Mouse (Mus musculus) embryonic facial prominence, embryonic 10.5 days (tissue): ENCODE results near the gene Slc39a3. TPM values are rescaled to one million over a fixed set of nuclear protein-coding genes. Genes with fewer than 3 reads are reported as not detected.

Experiments
- DNase-seq: peaks from one replicate; pipeline ENCODE4 v3.0.0-alpha.2; 2017; ENCODE audit warnings: low spot score
- H3K27ac ChIP-seq: fragments of 300-500 bp; sonication (generic); replicated peaks from 2 replicates; pipeline ENCODE4 v1.5.1; 2016; ENCODE audit warnings: mild to moderate bottlenecking
- H3K27me3 ChIP-seq: fragments of 300-500 bp; sonication (generic); replicated peaks from 2 replicates; pipeline ENCODE4 v1.6.1; 2016; ENCODE audit warnings: low read depth, mild to moderate bottlenecking; ENCODE audit not compliant: poor library complexity, severe bottlenecking
- H3K36me3 ChIP-seq: fragments of 300-500 bp; sonication (generic); replicated peaks from 2 replicates; pipeline ENCODE4 v1.6.1; 2016; ENCODE audit warnings: mild to moderate bottlenecking, moderate library complexity
- H3K4me1 ChIP-seq: fragments of 300-500 bp; sonication (generic); 2 replicates; pipeline ENCODE4 v1.6.1; 2016
- H3K4me3 ChIP-seq: fragments of 300-500 bp; sonication (generic); 2 replicates; pipeline ENCODE4 v1.5.1; 2016; ENCODE audit warnings: mild to moderate bottlenecking, moderate library complexity
- H3K9me3 ChIP-seq: fragments of 300-500 bp; sonication (generic); 2 replicates; pipeline ENCODE4 v1.6.1; 2016; ENCODE audit warnings: mild to moderate bottlenecking
- WGBS: fragments of 180-500 bp; shearing (Covaris S2); methylation state at CpG from one replicate; pipeline ENCODE4 v1.1.7; 2016; 5-methylcytosine and 5-hydroxymethylcytosine counted together
- polyA plus RNA-seq: library from polyadenylated mRNA; unstranded; fragments of >200 nt; fragmentation: Nextera tagmentation; extraction: Ambion mirVana; gene quantifications from 2 replicates; pipeline ENCODE4 v1.2.1, GENCODE M21; 2016

The Slc39a3 gene
- polyA plus RNA-seq, 1 experiment from 2014 or later: 16.9 TPM

GRCm38 (mm10) chr10:81016645-81017044, 20.6 kb downstream of the Slc39a3 start:
- Histone ChIP-seq H3K4me1 (peaks cover 25% of the 10 kb centered on the region), H3K27me3 (peaks cover 25% of the 10 kb centered on the region), H3K27ac (no peak overlapping the region), H3K36me3 (no peaks in the 10 kb centered on the region), H3K4me3 (no peak overlapping the region), H3K9me3 (no peaks in the 10 kb centered on the region)
- DNase-seq: peak; percentile 78
- WGBS: 10% methylated on average over 7 of the region's 7 CpGs

- H3K4me1 ChIP-seq: peaks cover 23% of the 10 kb centered on the region
- 94% methylated on average over 2 of the region's 2 CpGs for WGBS
- no peak overlapping the region for H3K27ac ChIP-seq
- no peaks in the 10 kb centered on the region for H3K36me3 ChIP-seq
- no peaks in the 10 kb centered on the region for H3K9me3 ChIP-seq
- H3K27me3 ChIP-seq: peaks cover 15% of the 10 kb centered on the region
- H3K4me3 ChIP-seq: no peak overlapping the region
- DNase-seq: no peak
Measured at GRCm38 (mm10) chr10:81015666-81016065, 21.6 kb downstream of the Slc39a3 start.

- peak; percentile 99 for DNase-seq
- Histone ChIP-seq H3K9me3 (no peaks in the 10 kb centered on the region), H3K27ac (peak within 1 kb of the TSS; percentile 57; the same call in 1 of the 2 replicates), H3K4me3 (peak within 1 kb of the TSS; percentile 55), H3K27me3 (peaks cover 12% of the 10 kb centered on the region; the same call in 1 of the 2 replicates), H3K4me1 (peaks cover 21% of the 10 kb centered on the region), H3K36me3 (no peaks in the 10 kb centered on the region)
- WGBS: 10% methylated on average over 31 of the region's 31 CpGs
Measured at GRCm38 (mm10) chr10:81014393-81015384, 22.5 kb downstream of the Slc39a3 start, which contains the start of gene Gng7. Gng7 (minus strand) TSS chr10:81014945.

GRCm38 (mm10) chr10:81010851-81011250, 26.4 kb downstream of the Slc39a3 start:
- Histone ChIP-seq H3K4me1 (peaks cover 18% of the 10 kb centered on the region), H3K27ac (no peak overlapping the region), H3K4me3 (no peak overlapping the region), H3K36me3 (no peaks in the 10 kb centered on the region), H3K27me3 (peaks cover 12% of the 10 kb centered on the region; the same call in 1 of the 2 replicates), H3K9me3 (no peaks in the 10 kb centered on the region)
- 67% methylated on average over 6 of the region's 6 CpGs for WGBS
- DNase-seq: no peak

- no peaks in the 10 kb centered on the region for H3K9me3 ChIP-seq
- 32% methylated on average over 7 of the region's 7 CpGs for WGBS
- no peak for DNase-seq
- no peaks in the 10 kb centered on the region for H3K36me3 ChIP-seq
- no peak overlapping the region for H3K27ac ChIP-seq
- no peaks in the 10 kb centered on the region for H3K4me1 ChIP-seq
- no peak overlapping the region for H3K4me3 ChIP-seq
- 0 out of 2 replicates have a peak, but pooled peaks cover under 1% of the 10 kb centered on the region for H3K27me3 ChIP-seq
Measured at GRCm38 (mm10) chr10:81007240-81007639, 30.0 kb downstream of the Slc39a3 start.

GRCm38 (mm10) chr10:81006005-81006677, 31.1 kb downstream of the Slc39a3 start:
- WGBS: 92% methylated on average over 7 of the region's 7 CpGs
- DNase-seq: no peak
- H3K4me3 ChIP-seq: no peak overlapping the region

GRCm38 (mm10) chr10:81001161-81001560, 36.1 kb downstream of the Slc39a3 start:
- Histone ChIP-seq H3K27me3 (peaks cover 30% of the 10 kb centered on the region), H3K4me1 (peaks cover 30% of the 10 kb centered on the region), H3K36me3 (no peaks in the 10 kb centered on the region), H3K4me3 (no peak overlapping the region), H3K9me3 (no peaks in the 10 kb centered on the region), H3K27ac (no peak overlapping the region; the same call in 1 of the 2 replicates)
- WGBS: 66% methylated on average over 10 of the region's 10 CpGs
- no peak for DNase-seq

More at GRCm38 (mm10) chr10:81006005-81006677, 31.1 kb downstream of the Slc39a3 start:
- H3K4me1 ChIP-seq: peaks cover 6% of the 10 kb centered on the region; the same call in 1 of the 2 replicates
- no peaks in the 10 kb centered on the region for H3K36me3 ChIP-seq
- H3K27ac ChIP-seq: no peak overlapping the region
- no peaks in the 10 kb centered on the region for H3K9me3 ChIP-seq
- peaks cover 8% of the 10 kb centered on the region for H3K27me3 ChIP-seq

GRCm38 (mm10) chr10:81000197-81001062, 36.8 kb downstream of the Slc39a3 start:
- Histone ChIP-seq H3K4me3 (no peak overlapping the region), H3K9me3 (no peaks in the 10 kb centered on the region), H3K4me1 (peaks cover 30% of the 10 kb centered on the region), H3K27ac (no peak overlapping the region; the same call in 1 of the 2 replicates), H3K27me3 (peaks cover 30% of the 10 kb centered on the region), H3K36me3 (no peaks in the 10 kb centered on the region)
- WGBS: 48% methylated on average over 28 of the region's 28 CpGs
- no peak for DNase-seq

GRCm38 (mm10) chr10:80999362-81000196, 37.6 kb downstream of the Slc39a3 start:
- H3K27ac ChIP-seq: no peak overlapping the region
- H3K36me3 ChIP-seq: no peaks in the 10 kb centered on the region
- 31% methylated on average over 37 of the region's 37 CpGs for WGBS
- H3K9me3 ChIP-seq: no peaks in the 10 kb centered on the region
- peak; percentile 89 for DNase-seq
- H3K27me3 ChIP-seq: peaks cover 35% of the 10 kb centered on the region
- peaks cover 33% of the 10 kb centered on the region for H3K4me1 ChIP-seq
- H3K4me3 ChIP-seq: peak overlapping the region; percentile 16

GRCm38 (mm10) chr10:80998778-80999177, 38.4 kb downstream of the Slc39a3 start:
- Histone ChIP-seq H3K4me1 (peaks cover 33% of the 10 kb centered on the region), H3K36me3 (no peaks in the 10 kb centered on the region), H3K9me3 (no peaks in the 10 kb centered on the region), H3K27me3 (peaks cover 43% of the 10 kb centered on the region), H3K4me3 (no peak overlapping the region), H3K27ac (no peak overlapping the region)
- DNase-seq: peak; percentile 69
- WGBS: 21% methylated on average over 12 of the region's 12 CpGs

- 44% methylated on average over 14 of the region's 14 CpGs for WGBS
- Histone ChIP-seq H3K36me3 (no peaks in the 10 kb centered on the region), H3K27me3 (peaks cover 51% of the 10 kb centered on the region), H3K9me3 (no peaks in the 10 kb centered on the region), H3K27ac (no peak overlapping the region), H3K4me3 (no peak overlapping the region), H3K4me1 (peaks cover 33% of the 10 kb centered on the region)
- DNase-seq: no peak
Measured at GRCm38 (mm10) chr10:80998021-80998420, 39.2 kb downstream of the Slc39a3 start.
